Mouse (Mus musculus) cerebellum, adult 18-20 months (tissue): ENCODE data around the gene Phf19.

Experiments
- DNase-seq, 2 experiments: peaks; one replicate each; pipeline ENCODE4 v3.0.0; 2021

Phf19 gene

GRCm38 (mm10) chr2:34913218-34914068 lies at the start of gene Phf19:
Phf19 (minus strand) TSS chr2:34914026.
- peak; percentile 11 to 21 for DNase-seq

GRCm38 (mm10) chr2:34963371-34963956 lies 49.6 kb upstream of the Phf19 start:
- DNase-seq, result no peak

- no peak for DNase-seq
Observed at GRCm38 (mm10) chr2:34962893-34963292, 49.1 kb upstream of the Phf19 start.

DNA sequence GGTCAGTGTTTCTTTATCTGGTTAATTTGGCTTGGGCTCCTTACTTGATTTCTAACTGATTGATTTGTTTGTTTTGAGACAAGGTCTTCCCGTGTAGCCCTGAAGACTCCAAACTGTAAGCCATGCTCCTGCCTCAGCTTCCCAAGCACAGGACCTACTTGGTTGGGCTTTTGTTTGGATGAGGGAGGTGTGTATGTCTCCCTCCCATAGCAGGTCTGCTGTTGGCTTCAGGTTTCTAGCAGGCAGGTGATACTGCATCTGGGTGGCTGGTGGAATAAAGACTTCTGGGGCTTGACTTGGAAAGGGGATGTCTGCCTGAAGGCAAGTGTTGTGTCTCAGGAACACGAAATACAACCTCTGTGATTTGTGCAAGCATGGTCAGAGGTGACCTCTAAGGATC lies 48.4 kb upstream of the Phf19 start:
- DNase-seq, result no peak

DNA sequence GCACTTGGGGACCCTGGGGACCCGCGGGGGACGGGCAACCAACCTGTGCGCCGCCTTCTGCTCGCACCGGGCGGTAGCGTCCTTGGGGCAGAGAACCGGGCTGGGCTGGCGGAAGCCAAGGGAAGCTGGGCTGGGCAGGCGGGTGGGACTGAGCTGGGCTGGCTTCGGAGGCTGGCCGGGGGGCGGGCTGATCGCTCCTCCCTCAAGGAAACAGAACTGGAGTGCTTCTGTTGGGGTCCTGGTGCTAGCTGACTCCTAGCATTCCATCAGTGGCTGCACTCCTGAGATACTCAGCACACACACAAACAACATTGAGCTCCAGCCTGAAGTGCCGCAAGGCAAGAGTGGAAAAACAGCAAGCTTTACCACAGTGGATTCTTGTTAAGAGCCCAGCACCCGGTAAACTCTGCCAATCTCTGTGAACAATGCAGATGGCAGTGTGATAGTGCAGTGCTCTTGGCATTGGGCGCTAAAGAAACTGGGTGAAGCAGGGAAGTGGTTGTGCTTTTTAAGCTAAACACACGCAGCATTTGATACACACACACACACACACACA lies 47.7 kb upstream of the Phf19 start, which contains the start of gene Traf1:
Gene Traf1, minus strand, starts transcription at position 292 of the 556 bp plus-strand sequence.
- no peak for DNase-seq

- DNase-seq, result no peak
Observed at GRCm38 (mm10) chr2:34960966-34961365, 47.1 kb upstream of the Phf19 start.

DNA sequence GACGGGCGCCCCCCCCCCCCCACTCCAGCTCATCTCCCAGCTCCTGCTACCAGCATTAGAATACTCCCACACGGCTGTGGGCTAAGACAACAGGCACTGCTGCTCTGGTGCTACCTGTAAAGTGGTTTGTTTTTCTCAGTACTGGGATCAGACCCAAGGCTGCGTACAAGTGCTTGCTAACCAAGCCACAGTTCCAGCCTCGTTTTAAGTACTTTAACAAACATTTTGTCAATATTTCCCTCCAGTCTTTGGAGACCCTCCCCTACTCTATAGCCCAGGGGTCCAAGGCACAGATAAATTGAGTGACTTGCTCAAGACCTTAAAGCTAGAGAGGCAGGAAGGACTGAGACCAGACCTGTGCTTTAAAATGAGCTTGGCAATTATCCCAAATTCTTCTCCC lies 46.6 kb upstream of the Phf19 start:
- DNase-seq, result no peak

GRCm38 (mm10) chr2:34958582-34958981 lies 44.8 kb upstream of the Phf19 start:
- no peak for DNase-seq

DNA sequence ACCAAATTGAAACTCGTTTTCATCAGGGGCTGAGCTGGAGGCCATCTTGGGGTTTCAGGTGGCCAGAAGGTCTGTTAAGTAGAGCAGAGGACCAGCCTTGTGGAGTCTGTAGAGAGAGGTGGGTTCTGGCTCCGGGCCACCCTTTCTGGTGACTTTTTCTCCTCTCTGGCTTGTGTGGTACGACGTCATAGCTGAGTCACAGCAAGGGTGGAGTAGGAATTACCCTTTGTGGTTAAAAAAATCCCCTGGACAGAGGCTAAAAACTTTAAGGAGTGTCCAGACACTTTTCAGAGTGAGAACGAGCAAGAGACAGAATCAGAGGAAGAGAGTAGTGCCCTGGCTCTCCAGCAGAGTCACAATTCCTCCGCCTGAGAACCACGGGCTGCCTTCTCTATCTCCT lies 44.2 kb upstream of the Phf19 start:
- DNase-seq, result no peak

DNA sequence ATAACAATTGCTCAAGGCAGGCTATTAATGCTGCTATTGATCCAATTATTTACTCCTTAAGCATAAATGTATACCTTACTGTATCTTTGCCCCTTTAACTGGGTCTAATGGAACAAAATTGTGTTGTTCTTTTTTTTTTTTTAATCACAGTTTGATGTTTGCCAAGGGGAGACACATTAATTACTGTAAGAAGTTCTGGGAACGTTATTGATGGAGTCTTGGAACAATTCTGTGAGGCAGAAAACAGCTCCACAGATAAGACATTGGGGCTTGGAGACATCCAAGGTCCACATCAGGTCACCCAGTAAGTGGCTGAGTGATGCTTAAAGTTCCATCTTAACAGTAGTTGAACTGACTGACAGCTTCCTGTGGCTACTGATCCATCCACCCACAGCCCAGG lies 43.6 kb upstream of the Phf19 start:
- no peak for DNase-seq

GRCm38 (mm10) chr2:34956941-34957340 lies 43.1 kb upstream of the Phf19 start:
- no peak for DNase-seq

DNA sequence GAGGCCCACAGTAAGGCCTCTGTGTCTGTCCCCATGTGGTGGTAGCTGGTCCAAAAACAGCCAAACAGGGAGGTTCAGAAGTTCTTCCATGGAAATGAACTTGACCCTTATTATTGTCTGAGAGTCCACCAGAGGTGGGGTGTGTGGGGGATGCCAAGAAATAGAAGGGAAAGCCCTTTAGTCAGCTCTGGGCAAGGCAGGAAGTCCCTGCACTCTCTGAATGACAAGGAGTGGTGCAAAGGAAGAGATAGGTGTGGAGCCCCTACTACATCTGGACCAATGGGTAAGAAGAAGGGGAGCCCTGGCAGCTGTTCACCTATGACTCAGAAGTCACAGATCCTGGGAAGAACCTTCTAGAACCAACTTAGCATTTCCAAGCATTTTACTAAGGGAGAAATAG lies 40.5 kb upstream of the Phf19 start:
- no peak for DNase-seq

DNA sequence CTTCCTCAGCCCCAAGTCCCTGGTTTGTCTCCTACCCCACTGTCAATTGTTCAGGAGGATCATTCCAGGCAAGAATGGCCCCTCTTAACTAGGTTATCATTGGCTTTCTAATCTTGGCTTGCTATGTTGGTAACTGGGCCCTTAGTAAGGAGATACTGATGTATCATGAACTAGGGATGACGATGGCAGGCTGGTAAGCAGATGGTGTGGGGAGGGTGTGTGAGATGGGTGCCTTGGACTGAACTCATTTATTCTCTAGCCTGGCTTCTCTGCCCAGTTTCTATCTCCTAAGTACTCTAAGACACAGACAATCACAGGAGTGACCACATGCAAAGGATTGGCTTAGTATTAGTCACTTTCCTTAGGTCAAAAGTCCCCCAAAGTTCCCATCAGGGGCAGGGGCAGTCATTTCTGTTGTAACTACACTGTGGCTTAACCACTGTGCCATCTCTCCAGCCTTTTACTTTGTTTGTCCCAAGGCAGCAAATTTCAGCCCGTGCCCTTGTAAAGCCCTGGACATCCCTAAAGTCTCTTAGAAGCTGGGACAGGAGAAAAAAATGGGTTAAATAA lies 39.8 kb upstream of the Phf19 start:
- no peak for DNase-seq

- DNase-seq, result no peak
Observed at GRCm38 (mm10) chr2:34953018-34953417, 39.2 kb upstream of the Phf19 start.

- DNase-seq, result no peak
Observed at GRCm38 (mm10) chr2:34951469-34951868, 37.6 kb upstream of the Phf19 start.

GRCm38 (mm10) chr2:34948622-34949021 lies 34.8 kb upstream of the Phf19 start:
- no peak for DNase-seq

DNA sequence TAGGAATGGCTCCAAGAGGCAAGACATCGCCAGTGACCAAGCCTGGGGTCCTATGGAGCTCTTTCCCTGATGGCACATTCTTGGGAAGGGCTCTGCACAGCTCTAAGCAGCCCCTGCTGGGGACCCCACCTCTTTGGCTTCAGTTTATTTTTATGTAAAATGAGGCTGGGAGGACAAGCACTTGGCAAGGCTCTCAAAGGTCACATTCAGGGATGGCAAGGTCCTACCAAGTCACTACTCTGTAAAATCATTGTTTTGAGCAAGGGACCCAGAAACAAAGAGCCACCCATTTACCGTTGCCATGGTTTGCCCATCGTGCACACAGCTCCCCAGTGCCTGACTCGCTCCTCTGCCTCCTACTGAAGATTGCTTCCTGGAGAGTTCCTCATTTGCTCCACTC lies 32.2 kb upstream of the Phf19 start:
- no peak for DNase-seq

GRCm38 (mm10) chr2:34945580-34945979 lies 31.8 kb upstream of the Phf19 start:
- no peak for DNase-seq

DNA sequence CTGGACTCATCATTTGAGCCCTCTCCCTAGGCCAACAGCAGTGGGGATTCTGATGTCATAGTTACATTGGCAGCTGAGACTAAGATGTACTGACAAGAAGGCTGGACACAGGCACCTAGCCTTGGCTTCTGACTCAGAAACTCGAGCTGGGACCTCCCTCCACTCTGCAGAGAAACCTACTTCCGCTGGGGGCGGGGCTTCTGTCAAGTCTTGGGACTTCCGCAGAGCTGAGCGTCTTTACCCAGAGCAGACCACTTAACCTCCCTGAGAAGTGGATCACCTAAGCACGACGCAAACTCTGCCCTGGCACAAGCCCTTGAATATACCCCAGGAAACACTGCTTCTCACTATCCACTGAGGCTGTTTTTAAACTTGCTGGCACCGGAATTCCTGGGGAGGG lies 30.9 kb upstream of the Phf19 start:
- no peak for DNase-seq

GRCm38 (mm10) chr2:34943556-34944120 lies 29.8 kb upstream of the Phf19 start:
- no peak for DNase-seq

DNA sequence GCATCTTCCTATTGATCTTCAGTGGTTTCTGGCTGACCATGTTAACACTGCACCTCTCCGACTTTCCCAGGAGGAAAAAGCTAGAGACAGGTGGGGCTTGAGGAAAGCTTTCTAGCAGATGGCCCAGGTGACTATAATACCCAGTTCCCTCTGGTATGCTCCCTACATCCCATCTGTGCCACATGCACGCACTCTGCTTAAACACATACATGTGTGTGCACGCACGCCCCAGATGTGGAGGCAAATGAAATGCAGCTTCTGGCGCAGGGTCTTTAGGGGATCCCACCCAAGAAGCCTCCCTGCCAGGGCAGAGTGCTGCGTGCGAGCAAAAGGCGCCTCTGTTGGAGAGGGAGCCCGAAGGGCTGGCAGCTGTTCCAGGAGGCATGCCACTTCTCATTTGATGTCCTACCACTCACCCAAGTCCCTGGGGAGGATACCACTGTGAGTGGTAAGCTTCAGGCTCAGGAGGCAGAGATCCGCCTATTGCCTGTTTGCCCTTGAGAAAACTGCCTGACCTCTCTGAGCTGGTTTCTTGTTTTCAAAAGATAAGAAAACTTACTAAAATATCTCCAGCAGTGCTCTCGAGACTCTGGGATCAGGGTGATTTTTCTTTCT lies 27.3 kb upstream of the Phf19 start:
- DNase-seq, result no peak

- no peak for DNase-seq
Observed at GRCm38 (mm10) chr2:34940246-34940645, 26.4 kb upstream of the Phf19 start.
